Mouse (Mus musculus): Measurements from ENCODE around the gene Cand2.

The Cand2 gene

DNA sequence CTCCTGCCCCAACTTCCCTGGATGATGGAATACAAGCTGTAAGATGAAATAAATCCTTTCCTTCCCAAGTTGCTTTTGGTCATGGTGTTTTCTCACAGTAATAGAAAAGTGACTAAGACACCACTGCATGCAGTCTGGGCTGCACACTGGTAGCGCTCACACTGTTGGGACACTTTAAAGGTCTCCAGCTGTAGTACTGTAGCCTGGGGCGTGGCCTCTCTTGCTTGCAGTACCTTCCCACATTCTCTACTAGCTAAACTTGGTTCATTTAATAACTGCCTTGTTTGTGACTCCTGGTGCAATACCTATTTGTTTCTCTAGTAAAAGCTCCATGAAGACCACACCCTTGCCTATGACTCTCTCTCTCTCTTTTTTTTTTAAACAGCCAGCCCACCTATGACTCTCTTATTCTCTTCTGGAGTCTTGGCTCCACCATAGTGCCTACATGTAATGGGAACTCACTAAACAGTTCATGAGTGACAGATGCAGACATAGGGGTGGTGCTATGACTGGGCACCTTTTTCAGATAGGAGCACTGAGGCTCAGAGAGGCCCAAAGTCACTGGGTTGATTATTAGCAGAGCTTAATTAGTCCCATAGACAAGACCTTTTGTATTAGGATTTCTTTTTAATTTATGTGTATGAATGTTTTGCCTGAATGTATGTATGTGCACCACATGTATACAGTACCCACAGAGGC is 58.0 kb downstream of the Cand2 start:
- no peak for DNase-seq

DNA sequence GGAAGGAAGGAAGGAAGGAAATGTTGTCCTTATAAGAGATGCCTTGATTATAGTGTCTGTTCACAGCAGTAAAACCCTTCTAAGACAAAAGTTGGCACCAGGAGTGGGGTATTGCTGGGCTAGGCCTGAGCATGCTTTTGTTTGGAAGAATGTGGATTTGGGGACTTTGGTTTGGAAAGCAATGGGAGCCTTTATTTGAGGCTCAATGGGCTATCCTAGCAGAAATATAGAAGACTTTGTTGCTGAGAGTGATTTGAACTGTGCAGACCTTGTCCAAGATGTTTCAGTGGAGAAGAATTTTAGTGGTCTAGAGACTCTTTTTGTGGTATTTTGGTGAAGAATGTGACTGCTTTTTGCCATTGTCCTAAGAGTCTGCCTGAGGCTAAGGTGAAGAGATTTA is 59.5 kb downstream of the Cand2 start:
- DNase-seq, result no peak

DNA sequence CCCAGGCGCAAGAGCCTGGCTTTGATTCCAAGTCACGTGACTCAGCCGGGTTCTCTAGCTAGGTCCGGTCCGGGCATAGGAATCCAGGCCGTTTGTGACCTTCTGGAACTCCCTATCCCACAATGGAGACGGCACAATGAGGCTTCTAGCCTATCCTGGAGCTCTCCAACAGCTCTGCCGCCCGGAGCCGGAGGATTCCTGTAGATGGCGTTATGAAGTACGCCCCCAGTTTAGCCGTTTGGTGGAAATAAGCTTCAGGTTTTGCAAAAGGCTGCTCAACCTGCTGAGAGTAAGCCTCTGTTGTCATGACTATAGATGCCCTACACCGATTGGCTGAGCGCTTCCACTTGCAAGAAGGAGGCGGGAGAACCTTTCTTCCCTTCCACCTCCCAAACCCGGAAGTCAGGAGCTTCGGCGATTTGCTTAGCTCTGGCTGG is 63.8 kb downstream of the Cand2 start, which contains the start of gene Efcab12:
Gene Efcab12 (minus strand): TSS at position 252 of the 437 bp plus-strand sequence.
- DNase-seq, result peak; percentile 72 to 77

DNA sequence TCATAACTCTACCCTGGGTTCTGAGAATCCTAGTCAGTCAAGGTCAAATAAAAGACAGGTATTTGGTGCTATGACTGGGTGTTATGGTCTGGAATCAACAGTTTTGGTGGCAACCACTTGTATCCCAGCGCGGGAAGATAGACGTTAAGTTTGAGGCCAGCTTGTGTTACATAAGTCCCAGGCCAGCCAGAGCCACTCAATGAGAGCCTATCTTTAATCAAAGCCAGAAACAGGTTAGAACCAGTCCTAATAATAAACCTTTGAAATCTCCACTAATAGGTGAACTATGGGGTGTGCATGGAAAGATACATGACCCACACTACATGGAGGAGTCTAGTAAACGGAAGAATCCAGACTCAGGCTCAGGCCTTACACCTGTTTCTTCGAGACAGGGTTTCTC is 64.4 kb downstream of the Cand2 start:
- DNase-seq, result no peak

DNA sequence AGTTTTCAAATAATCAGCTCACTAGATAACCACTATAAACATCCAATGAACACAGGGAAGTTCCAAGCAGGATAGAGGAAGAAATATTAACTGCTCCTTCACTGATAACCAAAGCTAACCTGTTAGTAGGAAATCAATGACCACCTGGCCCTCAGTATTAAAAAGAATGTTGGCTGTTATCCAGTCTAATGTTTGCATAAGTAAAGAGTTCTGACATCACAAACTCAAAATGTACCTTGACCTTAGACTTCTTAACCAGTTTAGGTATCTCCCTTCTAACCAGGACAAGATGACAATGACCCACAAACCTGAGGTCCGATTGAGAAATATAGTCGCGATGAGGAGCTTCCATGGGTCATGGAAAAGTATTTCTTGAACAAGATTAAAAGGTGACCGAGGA is 70.7 kb downstream of the Cand2 start:
- no peak for DNase-seq

DNA sequence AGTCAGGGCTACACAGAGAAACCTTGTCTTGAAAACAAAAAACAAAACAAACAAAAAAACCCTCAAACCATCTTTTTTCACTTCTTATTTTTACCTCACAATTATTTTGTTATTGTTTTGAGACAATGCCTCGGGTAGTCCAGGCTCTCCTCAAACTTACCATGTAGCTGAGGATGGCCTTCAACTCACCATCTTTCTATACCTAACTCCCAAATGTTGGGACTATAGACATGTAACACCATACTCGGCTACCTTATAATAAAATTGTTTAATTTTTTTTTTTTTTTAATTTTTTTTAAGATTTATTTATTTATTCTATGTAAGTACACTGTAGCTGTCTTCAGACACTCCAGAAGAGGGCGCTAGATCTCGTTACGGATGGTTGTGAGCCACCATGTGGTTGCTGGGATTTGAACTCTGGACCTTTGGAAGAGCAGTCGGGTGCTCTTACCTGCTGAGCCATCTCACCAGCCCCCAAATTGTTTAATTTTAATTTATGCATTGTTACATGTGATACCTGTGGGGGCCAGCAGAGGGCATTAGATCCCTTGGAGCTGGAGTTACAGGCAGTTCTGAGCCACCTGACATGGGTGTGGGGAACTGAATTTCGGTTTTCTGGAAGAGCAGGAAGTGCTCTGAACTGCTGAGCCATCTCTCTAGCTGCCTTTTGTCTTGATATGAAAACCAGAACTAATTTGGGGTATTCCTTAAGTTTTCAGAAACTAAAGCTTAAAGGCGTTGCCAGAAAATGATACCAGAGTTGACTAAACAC is 72.5 kb downstream of the Cand2 start:
- peak; percentile 71 to 84 for DNase-seq

DNA sequence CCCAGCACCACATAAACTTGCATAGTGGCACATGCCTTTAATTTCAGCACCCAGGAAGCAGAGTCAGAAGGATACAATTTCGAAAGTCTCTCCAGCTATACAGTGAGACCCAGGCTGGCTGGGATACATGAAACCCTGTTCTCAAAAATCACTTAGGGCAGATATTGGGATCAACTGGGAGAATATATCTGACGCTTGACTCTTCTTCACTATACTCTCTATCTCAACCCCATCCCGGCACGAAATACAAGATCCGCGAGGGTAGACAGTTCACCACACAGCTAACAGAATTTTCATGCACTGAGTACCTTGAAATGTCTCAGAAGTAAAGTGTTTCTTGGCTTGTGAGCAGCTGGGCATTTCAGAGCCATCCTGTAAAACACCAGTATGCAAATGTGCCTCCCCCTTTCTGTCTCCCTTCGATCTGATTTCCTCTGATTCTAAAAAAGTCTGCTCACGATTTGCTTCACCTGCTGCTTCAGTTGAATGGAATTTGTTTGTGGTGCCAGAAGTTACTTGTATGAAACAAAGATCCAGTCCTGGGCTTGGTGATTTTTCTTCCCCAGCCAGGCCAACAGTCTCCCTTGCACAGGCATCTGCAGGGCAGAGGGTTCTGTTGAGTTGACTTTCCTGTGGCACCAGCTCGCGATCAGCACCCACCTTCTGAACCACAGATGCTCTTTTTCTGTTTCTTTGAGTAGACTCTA is 74.4 kb downstream of the Cand2 start:
- no peak for DNase-seq

DNA sequence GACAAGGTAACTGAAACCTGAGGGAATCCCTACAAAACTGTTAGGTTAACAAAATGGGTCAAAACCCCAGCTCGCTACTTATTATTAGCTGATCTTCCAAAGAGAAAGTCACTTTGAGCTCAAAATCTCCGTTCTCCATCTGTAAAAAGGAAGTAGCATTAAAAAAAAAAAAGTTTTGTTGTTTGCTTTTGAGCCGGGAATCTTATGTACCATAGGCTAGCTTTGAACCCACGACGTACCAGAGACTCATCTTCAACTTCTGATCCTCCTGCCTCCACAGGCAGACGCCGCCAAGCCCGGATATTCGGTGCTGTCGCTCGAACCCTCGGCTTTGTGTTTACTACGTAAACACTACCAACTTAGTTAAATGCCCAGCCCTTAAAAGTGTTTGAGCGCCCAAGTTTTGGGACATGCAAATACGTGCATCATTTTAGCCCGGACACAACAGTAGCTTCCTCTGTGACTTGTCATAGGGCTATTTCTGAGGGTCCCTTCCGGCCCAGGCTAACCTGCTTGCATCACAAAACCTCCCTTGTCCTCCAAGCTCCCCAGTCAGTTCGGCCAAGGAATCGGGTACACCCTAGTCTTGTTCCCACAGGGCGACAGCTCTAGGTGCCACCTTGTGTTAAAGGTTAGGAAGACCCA is 78.2 kb downstream of the Cand2 start:
- DNase-seq, result peak; percentile 22 to 33

DNA sequence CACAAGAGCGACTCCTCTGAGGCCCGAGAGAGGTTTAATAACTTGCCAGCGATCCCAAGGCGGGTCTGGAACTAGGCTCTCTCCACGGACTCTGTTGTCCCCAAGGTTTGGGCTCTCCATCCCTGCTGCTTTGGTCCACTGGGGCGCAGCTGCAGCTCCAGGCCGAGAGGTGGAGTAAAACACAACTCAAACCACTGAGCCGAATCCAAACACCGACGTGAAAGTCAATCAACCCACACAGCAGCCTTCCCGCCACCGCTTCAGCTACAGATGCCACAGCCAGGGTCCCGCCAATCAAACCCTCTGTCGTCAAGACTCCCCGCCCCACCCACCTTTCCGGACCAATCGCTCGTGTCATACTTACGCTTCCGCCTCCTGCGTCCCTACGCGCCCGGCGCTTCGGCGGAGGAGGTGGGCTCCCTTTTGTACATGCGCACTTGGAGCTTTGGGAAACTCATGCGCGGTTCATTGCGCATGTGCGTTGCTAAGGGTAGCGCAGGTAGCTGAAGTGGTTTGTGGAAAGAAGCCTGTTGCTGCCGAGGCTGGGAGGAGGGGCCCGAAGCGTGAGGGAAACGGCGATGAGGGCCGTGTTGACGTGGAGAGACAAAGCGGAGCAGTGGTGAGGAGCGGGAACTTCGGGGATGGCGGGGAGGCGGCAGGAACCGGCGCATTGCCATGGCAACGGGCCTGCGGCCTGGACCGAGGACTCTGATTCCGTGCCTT is 78.9 kb downstream of the Cand2 start, which contains the start of the genes Mbd4 and Ift122:
Gene Mbd4 (minus strand): TSS at position 281 of the 723 bp plus-strand sequence.
Gene Ift122 (plus strand): TSS at position 380 of the 723 bp plus-strand sequence.
- peak; percentile 97 to 98 for DNase-seq

DNA sequence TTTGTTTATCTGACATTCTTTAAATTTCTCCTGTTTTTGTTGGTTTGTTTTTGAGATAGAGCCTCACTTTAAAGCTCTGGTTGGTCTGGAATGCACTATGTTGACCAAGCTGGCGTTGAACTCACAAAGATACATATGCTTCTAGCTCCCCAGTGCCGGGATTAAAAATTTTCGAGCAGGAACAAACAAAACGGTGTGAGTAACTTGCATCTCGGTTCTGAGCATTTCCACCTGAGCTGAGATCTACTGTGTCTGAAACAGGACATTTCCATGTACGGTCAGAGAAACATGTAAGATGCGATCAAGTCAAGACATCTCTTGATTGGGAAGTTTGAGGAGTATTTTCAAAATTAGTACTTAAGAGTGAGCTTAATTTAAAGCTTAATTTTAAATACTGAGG is 79.6 kb downstream of the Cand2 start:
- DNase-seq, result peak in 1 of 2 experiments; percentile 15

DNA sequence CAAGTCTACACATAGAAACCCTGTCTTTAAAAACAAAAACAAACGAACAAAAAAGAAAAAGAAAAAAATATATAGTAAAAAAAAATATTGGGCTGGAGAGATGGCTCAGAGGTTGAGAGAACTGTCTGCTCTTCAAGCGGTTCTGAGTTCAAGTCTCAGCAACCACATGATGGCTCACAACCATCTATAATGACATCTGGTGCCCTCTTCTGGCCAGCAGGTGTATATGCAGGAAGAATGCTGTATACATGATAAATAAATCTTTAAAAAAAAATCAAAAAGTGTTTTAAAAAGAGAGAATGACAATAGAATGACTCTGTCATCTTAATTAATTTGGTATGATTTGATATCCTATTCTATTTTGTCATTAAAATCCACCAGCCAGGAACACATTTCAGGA is 80.1 kb downstream of the Cand2 start:
- peak; percentile 26 to 37 for DNase-seq
